9 mouse cellular contexts compared by ENCODE assay signal in the genomic region with DNA sequence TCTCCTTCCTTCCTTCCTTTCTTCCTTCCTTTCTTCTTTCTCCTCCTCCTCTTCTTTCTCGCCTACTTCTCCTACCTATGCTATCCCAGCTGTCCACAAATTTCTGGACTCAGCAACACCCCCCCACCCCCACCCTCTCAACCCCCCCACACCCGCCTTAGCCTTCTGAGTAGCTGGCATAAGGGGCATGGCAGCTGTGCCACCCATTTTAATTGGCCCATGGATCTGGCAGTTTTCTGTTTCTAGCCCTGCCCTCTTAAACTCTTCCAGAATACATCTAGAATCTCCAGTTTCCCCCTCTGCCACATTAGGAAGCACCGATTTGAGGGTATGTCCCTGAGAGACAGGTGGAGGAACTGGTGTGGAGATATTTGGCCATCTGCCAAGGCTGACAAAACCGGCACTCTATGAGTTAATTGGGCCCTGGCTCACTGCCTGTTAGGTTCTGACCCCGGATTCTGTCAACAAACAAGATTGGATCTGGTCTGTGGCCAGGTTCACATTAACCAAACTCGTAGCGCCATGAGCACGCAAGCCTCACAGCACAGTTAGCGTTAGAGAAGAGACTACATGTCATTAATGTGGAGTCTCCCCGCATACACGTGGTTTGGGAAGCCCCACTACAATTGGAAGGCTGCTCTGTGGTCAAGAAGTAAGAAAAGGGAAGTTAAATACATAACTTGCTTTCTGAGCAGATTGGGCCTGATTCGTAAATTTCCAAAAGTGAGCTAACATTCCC. TPM values are rescaled to one million over a fixed set of nuclear protein-coding genes. Genes with fewer than 3 reads are reported as not detected.
A peak's percentile ranks its signal among the peaks of the same experiment; 100 is the strongest.
DNase-seq lines count a peak whose midpoint lies in the region; ATAC-seq and TF ChIP-seq lines count a peak whose summit lies in the region.
"Had no signal": no experiment of that assay in that cellular context is flagged by ENCODE, and none has a peak within 500 bp of the region (broad histone marks: within the 10 kb centered on the region; RNA-seq: fewer than 3 reads in every experiment).

No protein-coding gene starts in this region.

- no peak overlapping the region; the same call in 1 of the 2 replicates for H3K27ac ChIP-seq in forebrain, embryonic 13.5 days
- H3K27ac ChIP-seq in intestine, postnatal 0 days (ENCODE audit: low read depth, low read length), result no peak overlapping the region
- no peak overlapping the region; the same call in 1 of the 2 replicates for H3K27ac ChIP-seq in lung, embryonic 15.5 days
- H3K27ac ChIP-seq: limb, embryonic 12.5 days had no signal

- ATAC-seq in forebrain, embryonic 13.5 days, result peak; percentile 69; the same call in 1 of the 2 replicates
- 0 out of 2 replicates have a peak, but pooled peaks have one; percentile 37 for ATAC-seq in intestine, postnatal 0 days
- peak; percentile 60; the same call in 1 of the 2 replicates for ATAC-seq in lung, embryonic 15.5 days (ENCODE audit: borderline replicate concordance, extremely low read depth, low FRiP score, low TSS enrichment)
- no peak for ATAC-seq in cerebellum, adult (ENCODE audit: insufficient number of reproducible peaks, low FRiP score, low TSS enrichment)

- H3K4me3 ChIP-seq in forebrain, embryonic 13.5 days, result no peak overlapping the region
- H3K4me3 ChIP-seq in intestine, postnatal 0 days (ENCODE audit: low read depth, low read length), result no peak overlapping the region
- H3K4me3 ChIP-seq in lung, embryonic 15.5 days, result no peak overlapping the region
- H3K4me3 ChIP-seq: limb, embryonic 12.5 days had no signal

- DNase-seq in ovary, adult 18-20 months (ENCODE audit: low spot score), result peak; percentile 13
- no peak for DNase-seq in ovary, postnatal 10 days (ENCODE audit: low spot score)
- DNase-seq in skeletal muscle tissue, adult 2 months (ENCODE audit: low read depth, low spot score), result peak; percentile 34
- no peak for DNase-seq in gastrocnemius, postnatal 25 days

- H3K4me1 ChIP-seq in forebrain, embryonic 13.5 days, result peaks cover 17% of the 10 kb centered on the region
- peaks cover 11% of the 10 kb centered on the region for H3K4me1 ChIP-seq in intestine, postnatal 0 days (replicated peaks; ENCODE audit: control insufficient read depth, insufficient read depth, low read length)
- peaks cover 22% of the 10 kb centered on the region for H3K4me1 ChIP-seq in lung, embryonic 15.5 days

- H3K36me3 ChIP-seq in forebrain, embryonic 13.5 days (ENCODE audit: poor library complexity, severe bottlenecking), result no peaks in the 10 kb centered on the region
- H3K36me3 ChIP-seq in intestine, postnatal 0 days (ENCODE audit: control insufficient read depth, insufficient read depth), result no peaks in the 10 kb centered on the region
- H3K36me3 ChIP-seq in lung, embryonic 15.5 days, result no peaks in the 10 kb centered on the region
- H3K36me3 ChIP-seq: limb, embryonic 12.5 days had no signal

- 32% methylated on average over 12 of the region's 12 CpGs for WGBS in forebrain, embryonic 13.5 days
- WGBS in intestine, postnatal 0 days, result 16% methylated on average over 12 of the region's 12 CpGs
- 18% methylated on average over 12 of the region's 12 CpGs for WGBS in lung, embryonic 15.5 days

- TF ChIP-seq CTCF in intestine, postnatal 0 days (IDR thresholded peaks at IDR 0.05; ENCODE audit: low read depth), result no peak

- H3K27me3 ChIP-seq in forebrain, embryonic 13.5 days, result no peaks in the 10 kb centered on the region
- H3K27me3 ChIP-seq in intestine, postnatal 0 days (replicated peaks; ENCODE audit: control insufficient read depth, insufficient read depth, low read length), result no peaks in the 10 kb centered on the region
- no peaks in the 10 kb centered on the region for H3K27me3 ChIP-seq in lung, embryonic 15.5 days
- H3K27me3 ChIP-seq: limb, embryonic 12.5 days had no signal

- H3K9ac ChIP-seq in forebrain, embryonic 13.5 days, result no peak overlapping the region
- no peak overlapping the region for H3K9ac ChIP-seq in intestine, postnatal 0 days (ENCODE audit: low read depth, low read length)
- no peak overlapping the region for H3K9ac ChIP-seq in lung, embryonic 15.5 days
- H3K9ac ChIP-seq: limb, embryonic 12.5 days had no signal

- H3K9me3 ChIP-seq in forebrain, embryonic 13.5 days (replicated peaks), result no peaks in the 10 kb centered on the region
- H3K9me3 ChIP-seq in intestine, postnatal 0 days (ENCODE audit: control insufficient read depth), result no peaks in the 10 kb centered on the region
- H3K9me3 ChIP-seq in lung, embryonic 15.5 days, result no peaks in the 10 kb centered on the region
- H3K9me3 ChIP-seq: limb, embryonic 12.5 days had no signal

- peak overlapping the region; percentile 8; the same call in 1 of the 2 replicates for H3K4me2 ChIP-seq in forebrain, embryonic 13.5 days
- H3K4me2 ChIP-seq in intestine, postnatal 0 days (replicated peaks; ENCODE audit: low read depth), result peak overlapping the region; percentile 32; the same call in 1 of the 2 replicates
- peak overlapping the region; percentile 43 for H3K4me2 ChIP-seq in lung, embryonic 15.5 days
- H3K4me2 ChIP-seq: limb, embryonic 12.5 days had no signal

RNA-seq across cellular contexts. Expression of a gene that starts 11.2 kb away (rescaled TPM):
- polyA plus RNA-seq in forebrain, embryonic 13.5 days (2015; fragmentation: Nextera tagmentation; extraction: Ambion mirVana), result 31.4 and 32.3 TPM in 2 replicates
- 19.1 and 22.1 TPM in 2 replicates for polyA plus RNA-seq in intestine, postnatal 0 days (2015; fragmentation: Nextera tagmentation; extraction: Ambion mirVana)
- 20.6 and 22.0 TPM in 2 replicates for polyA plus RNA-seq in lung, embryonic 15.5 days (2015; fragmentation: Nextera tagmentation; extraction: Ambion mirVana)
- total RNA-seq in gastrocnemius, postnatal 25 days (2021), result 10 to 100 TPM; 11.4 to 11.8 TPM

Comparison
In these comparisons a context has a peak if more than half of its experiments do, and no peak if none do; other contexts are left out.
1. DNase-seq: peak in ovary, adult 18-20 months (single experiment) and skeletal muscle tissue, adult 2 months (single experiment); none in ovary, postnatal 10 days (single experiment) and gastrocnemius, postnatal 25 days (single experiment).
2. Peak in every context shown above with its lines, with median percentiles within 50 percentile points of each other: H3K4me2 ChIP-seq.